Mouse (Mus musculus): ENCODE measurements around the gene Fancg.

The Fancg gene

DNA sequence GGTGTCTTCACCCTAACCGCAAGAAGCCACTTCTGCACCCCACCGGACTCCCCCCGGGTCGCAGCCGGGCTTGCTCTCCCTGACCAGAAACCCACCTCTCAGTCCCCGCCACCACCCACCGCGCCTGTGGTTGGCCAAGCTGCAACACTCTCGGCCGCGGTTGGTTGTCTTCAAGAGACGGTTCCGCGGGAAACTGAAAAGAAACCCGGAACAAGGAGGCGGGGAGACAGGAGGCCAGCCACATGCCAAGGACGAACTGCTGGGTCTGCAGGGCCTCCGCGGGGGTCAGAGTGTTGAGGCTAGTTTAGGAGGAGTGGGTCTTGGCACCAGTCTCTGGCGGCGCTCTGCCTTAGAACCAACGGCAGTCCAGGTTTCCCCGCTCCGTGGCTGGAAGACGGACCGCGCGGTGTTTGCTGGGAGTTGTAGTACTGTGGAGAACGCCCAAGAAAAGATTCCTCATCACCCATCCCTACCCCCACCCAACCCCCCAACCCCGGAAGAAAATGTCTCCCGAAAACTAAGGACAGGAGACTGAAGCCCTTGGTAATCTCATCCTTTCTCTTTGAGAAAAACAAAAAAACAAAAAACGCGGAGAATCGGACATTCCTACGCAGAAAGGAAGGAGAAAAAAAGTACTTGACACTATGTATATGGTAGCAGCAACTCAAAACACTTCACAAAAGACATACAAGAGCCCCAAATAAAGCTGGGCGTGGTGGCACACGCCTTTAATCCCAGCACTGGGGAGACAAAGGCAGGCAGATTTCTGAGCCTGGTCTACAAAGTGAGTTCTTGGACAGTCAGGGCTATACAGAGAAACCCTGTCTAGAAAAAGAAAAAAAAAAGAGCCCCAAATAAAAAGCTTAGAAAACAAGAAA, at the start of gene Fancg:
Gene Fancg (minus strand): TSS at position 346 of the 878 bp plus-strand sequence.
- DNase-seq = peak; percentile 86 to 89

DNA sequence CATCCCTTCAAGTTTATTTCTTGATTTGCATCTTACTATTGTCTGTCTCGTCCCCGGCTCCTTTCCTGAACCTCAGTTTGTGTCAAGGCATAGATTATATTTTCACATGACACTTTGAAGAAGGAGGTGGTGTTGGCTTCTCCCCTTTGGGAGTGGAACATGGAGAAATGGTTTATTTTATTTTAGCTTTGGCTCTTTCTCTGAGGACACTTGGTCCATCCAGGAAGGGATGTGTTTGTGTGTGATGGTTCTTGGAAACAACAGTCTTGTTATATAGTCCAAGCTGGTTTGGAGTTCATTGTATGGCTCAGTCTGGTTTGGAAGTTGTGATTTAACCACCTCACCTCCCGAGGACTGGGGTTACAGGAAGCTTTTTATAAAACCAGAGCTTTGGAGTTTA, 49.4 kb upstream of the Fancg start:
- no peak for DNase-seq

DNA sequence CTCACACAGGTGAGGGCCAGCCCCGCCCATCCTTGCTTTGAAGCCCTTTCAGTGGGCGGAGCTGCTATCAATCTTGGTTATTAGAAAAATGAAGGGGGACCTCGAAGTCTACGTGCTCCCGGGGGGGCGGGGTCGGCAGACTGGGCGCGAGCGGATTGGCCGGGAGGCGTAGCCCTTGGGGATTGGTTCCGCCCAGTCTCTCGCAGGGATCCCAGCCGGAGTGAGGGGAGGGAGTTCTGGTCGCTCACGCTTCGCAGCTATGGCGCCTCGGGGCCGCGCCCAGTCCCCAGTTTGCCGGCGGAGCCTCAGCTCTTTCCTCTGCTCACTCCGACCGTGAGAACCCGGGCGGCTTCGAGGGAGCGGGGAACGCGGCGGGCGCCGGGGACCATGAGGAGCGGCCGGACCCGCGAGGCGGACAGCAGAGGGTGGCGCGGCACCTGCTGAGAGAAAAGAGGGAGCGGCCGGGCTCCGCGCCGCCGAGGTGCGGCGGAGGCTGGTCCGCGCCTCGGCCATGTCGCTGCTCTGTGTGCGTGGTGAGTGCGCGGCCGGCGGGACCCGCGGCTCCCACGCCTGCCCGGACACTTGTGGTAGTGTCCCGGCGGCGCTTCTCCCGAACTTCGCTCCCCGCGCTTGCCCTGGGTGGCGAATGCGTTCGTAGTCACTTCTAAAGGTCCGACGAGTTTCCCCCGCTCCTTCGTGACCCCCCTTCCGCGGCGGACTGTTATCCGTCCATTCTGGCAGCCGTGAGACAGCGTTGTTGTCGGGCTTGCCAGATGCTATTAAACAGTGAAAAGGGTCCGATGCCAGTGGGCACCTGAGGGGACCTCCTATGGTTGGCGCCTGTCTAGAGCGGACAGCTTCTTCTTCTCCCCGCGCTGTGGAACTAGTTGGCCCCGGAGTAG, 48.7 kb upstream of the Fancg start, which contains the start of gene Unc13b:
Gene Unc13b (plus strand): TSS at position 201 of the 902 bp plus-strand sequence.
- peak; percentile 98 for DNase-seq

DNA sequence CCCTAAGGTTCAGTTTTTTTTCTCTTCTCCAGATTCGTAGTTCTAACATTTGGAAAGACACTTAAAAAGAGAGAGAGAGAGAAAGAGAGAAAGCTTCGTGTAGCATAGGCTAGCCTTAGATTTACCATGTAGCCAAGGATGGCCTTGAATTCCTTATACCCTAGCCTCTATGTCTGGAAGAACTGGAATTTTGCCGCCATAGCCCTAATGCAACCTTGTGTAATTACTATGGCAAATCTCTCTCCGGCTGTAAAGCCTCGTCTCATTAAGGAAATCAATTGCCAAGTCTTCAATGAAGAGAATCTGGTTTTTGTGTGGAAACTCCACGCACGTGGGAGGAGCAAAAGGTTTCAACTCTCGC, 48.1 kb upstream of the Fancg start:
- DNase-seq = no peak

DNA sequence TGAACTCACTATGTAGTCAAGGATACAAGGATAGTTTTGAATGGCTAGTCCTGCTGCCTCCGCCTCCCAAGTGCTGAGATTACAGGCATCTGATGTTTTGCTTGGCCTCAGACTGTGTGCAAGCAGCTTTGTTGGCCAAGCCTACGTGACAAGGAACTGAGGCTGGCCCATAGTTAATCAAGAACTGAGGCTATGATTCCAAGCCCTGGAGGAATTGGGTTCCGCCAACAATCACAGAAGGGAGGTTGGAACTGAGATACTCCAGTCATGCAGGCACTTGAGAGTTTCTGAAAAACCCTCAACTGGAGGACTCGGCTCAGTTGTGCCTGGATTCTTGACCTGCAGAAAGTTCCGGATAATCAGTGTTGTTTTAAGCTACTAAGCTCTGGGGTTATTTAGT, 47.3 kb upstream of the Fancg start:
- no peak for DNase-seq

DNA sequence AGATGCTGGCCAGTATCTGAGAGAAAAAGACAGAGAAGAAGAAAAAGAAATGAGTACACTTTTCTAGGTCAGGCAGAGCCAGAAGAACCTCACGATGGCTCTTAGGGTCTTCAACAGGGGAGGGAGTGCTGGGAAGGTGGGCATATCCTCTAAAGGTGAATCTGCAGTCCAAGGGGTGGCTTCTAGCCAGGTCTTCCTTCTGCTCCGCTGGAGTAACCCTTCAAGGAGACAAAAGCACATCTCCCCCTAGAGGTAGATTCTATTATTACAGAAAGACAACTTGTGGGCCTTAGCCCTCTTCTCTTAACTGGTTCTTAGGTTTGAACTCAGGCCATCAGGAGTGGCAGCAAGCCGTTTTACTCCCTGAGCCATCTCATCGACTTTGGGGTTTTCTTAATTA, 42.3 kb upstream of the Fancg start:
- peak; percentile 82 to 89 for DNase-seq

DNA sequence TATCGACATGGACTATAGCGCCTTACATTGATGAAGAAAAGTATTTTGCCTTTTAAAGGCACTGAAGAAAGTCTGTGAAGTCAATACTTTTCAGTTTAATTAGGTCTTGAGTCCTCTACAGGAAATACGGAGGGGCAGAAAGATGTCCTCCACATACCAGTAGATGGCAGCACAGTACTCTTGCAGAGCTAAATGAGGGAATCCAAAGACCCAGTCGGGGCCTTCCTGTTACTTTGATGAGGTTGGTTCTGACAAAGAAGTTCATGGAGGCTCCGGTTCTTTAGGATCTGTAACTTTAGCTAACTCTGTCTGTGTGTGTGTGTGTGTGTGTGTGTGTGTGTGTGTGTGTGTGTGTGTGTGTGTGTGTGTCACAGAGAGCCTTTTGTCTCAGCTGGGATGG, 36.9 kb upstream of the Fancg start:
- peak; percentile 84 to 85 for DNase-seq

DNA sequence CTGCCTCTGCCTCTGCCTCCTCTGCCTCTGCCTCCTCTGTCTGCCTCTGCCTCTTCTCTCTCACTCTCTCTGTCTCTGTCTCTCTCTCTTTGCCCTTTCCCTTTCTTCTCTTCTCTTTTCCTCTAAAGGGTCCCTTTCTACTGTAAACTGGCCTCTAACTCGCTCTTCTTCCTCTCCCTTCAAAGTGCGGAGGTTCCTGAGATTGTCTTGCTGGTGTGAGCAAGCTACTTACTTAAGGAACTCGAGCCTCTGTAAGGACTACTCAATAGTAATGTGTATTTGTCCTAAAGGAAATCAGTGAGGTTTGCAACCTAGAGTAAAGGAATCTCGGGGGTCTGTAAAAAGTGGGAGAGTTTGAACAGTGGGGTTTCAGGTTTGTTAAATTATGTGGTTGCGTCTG, 36.3 kb upstream of the Fancg start:
- DNase-seq = no peak

DNA sequence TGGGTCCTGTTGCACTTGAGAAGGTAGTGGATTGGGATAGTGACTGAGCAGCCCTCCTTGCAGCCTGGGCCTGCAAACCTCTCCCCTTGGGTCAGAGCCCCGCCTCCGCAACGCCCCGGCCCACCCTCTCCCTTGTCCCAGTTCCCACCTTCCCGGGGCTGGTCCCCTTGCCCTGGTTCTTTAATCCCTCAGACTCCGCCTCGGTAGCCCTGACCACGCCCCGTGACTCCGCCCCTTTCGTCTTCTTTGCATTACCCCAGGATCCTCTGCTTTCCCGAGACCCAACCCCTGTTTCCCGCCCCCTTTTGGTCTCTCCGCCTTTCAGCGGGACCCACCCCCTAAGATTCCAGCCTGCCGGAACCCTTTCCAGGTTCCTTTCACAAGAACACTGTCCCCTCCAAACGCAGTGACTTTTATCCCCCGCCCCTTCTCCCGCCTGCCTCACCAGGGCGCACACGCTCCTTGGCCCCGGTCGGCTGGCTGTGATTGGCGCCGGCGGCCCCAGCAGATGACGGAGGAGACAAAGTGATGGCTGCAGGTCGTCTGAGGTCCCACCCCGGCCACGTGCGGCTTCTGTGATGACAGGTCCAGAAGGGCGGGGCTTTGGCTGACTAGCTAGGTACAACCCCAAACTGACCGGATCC, 35.5 kb upstream of the Fancg start, which contains the start of gene Fam214b:
Gene Fam214b (minus strand): TSS at position 562 of the 644 bp plus-strand sequence.
- DNase-seq = peak; percentile 96 to 98

DNA sequence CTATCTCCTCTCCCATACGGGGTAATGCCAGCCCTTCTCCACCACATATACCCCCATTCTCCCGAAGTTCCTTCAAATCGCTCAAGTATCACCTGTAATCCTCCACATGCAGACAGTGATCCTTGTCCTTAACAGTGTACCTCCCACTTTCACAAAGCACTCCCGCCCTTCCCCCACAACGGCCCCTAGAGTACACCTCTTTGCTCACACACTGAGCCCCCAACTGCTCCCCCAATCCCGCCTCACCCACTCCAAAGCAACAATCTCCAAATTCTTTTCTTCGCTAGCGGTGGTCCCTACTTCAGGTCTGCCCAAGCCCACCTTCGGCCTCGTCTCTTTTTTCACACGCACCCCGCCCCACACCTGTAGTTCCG, 35.0 kb upstream of the Fancg start:
- peak in 1 of 2 experiments; percentile 68 for DNase-seq

DNA sequence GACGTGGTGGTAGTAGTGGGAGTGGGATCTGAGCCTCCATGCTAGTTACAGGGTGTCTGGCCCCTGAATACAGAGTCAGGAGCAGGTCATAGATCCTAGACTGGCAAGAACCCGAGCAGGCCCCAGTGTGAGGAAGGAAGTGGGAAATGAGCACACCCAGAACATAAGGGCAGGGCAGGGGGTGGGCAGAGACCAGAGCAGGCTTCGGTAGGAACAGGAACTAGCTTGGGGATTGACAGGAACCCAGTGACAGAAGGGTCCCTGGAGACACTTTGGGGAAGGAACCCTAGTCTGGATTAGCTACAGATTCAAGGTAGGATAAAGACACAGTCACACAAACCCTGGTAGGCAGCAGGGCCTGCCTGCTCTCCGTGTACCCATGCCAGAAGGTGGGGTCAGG, 34.4 kb upstream of the Fancg start:
- DNase-seq = peak in 1 of 2 experiments; percentile 22

DNA sequence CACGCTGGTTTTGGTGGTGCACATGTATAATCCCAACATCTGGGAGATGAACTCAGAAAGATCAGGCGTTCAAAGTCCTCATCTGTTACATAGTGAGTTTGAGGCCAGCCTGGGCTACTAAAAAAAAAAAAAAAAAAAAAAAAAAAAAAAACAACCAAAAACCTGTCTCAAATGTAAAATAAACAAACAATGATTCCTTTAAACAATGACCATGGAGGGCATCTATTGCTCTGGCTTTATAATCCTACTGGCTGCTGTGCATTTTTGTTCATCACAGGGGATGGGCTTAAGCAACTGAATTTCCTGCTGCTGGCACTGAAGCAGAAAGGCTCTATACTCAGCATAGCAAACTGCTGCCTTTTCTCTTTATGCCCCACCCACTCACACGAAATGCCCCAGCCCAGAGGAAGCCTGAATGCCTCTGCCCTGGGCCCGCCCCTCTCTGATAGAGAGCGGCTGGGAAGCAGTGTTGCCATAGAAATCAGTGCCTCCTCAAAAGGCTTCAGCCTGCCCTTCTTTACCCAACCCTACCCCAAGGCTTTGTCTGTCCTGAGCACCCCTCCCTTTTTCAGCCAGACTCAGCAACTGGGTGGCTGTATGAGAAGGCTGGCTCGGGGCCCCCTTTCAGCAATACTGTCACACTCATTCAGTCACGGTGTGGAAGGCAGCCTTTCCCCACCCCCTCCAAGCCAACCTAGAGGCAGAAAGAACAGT, 33.5 kb upstream of the Fancg start:
- DNase-seq = peak in 1 of 2 experiments; percentile 47

DNA sequence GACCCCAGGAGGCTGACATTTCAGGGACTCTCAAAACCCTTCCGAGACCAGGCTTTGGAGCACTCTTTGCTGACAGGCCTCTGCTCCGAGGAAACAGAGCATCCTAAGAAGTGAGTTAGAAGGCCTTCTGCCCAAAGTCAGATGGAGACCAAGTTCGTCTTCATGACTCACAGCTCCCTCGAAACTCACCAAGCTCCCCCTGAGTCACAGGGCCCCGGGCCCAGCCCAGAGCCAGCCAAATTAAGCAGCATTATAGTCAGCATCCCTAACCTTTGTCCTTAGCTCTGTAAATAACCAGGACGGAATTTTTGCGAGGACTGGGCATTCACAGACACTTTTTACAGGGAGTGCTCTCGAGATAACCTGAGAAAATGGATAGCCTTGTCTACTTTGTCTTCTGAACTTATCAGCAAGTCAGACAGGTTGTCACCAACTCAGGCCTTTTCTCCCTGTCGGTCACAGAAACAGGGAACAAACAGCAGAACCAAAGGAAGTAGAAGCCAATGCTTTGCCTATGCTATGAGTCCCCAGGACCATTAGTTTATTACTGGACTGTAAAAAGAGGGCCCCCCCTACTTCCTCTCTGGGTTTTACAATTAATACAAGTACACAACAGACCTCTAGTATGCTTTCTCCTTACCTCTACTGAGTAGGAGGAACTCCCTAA, 30.7 kb upstream of the Fancg start:
- DNase-seq = no peak

DNA sequence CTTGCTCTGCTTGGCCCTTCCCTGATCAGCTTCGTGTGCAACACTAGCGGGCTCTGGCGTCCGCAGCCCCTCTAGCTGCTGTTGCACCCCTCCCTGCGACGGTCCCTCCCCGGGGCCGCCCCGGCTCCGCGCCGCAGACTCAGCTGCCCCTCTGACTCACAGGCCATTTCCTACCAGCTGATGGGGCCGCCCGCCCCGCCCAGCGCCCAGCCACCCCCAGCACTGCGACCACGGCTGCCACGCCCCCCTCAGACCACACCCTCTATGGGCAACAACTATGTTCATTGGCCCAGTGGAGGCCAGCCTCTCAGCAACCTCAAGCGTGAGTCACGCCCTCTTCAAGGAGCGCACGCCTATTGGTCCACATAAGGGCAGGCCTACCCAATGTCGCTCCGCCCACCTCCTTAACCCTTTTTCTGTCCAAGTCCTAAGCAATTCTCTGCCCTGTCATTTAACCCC, 29.8 kb upstream of the Fancg start:
- peak; percentile 94 to 96 for DNase-seq

DNA sequence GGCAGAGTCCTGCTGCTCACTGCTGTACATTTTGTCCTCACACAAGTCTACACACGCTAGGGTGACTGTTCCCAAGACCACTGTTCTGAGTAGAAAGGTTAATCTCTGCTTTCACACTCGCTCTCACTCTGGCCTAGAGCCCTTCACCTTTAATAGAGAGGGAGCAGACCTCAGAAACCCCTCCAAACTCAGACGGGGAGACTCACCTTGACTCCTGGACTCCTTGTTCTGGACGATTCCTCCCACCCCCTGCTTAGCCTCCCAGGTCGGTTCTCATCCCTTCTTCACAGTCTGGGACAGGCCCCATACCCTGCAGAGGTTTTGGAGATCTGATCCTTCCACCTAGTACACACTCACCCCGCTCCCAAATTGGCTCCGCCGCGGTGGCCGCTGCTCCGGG, 29.3 kb upstream of the Fancg start:
- DNase-seq = no peak

DNA sequence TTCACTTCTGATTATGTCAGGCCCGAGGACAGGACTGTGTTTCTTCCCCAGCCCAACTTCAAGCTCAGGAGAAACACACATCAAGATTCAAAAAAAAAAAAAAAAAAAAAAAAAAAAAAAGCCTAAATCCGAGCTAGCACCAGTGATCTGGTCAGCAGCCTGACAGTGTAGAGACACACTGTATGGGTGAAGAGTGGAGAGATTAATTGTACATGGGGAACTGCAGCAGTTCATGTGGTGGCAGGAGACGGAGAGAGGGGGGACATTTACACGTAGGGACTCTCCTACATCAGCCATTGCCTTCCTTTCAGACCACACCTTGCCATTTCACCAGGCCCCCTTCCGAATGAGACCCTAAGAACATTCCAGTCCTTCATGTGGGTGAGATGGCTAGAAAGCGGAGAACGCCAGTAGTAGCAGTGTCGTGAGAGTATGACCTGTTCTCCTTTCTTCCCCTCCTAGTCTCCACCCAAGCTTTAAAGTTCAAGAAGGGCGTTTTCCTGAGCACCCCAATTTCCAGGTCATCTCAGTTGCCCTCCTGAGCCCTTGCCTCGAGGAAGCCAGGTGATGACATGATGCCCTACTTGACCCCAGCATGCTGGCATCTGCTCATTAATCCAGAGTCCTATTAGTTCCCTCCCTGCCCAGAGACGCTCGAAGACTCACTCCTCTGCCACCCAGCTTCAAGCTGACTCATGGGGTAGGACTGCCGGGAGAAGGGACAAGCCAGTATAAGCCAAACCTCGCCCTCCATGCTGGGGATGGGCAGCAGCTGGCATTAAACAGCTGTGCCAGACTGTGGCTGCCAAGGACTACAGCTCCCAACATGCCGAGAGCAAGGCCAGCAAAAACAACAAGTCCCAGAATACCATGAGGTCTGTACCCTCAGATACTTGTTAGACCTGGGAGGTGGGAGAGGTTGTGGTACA, 28.5 kb upstream of the Fancg start:
- peak; percentile 50 to 62 for DNase-seq

DNA sequence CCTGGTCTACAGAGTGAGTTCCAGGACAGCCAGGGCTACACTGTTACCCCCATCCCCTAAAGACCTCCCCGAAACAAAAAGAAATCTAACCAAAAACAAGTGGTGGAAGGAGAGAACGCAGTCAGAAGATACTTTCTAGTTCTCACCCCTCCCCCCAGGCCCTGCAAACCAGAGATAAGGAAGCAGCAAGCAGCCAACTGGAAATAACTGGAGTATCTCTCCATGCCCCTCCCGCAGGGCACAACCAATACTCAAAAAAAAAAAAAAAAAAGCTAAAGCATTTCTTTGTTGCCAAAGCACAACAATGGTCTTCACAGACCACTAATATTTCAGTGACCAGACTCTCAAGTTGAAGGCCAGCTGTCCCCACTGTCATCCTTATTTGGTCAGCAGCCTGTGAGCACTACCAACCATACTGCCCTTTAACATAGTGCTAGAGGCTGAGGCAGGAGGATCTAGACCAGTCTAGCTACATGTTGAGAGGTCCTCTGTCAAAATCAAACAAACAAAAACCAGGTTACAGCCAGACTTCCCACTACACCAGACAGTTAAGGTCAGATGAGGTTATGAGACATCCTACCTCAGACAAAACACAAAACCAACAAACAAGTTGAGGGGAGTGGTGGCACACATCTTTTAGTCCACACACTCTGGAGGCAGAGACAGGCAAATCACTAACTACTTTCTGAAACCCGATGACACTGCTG, 27.7 kb upstream of the Fancg start:
- DNase-seq = peak in 1 of 2 experiments; percentile 25

DNA sequence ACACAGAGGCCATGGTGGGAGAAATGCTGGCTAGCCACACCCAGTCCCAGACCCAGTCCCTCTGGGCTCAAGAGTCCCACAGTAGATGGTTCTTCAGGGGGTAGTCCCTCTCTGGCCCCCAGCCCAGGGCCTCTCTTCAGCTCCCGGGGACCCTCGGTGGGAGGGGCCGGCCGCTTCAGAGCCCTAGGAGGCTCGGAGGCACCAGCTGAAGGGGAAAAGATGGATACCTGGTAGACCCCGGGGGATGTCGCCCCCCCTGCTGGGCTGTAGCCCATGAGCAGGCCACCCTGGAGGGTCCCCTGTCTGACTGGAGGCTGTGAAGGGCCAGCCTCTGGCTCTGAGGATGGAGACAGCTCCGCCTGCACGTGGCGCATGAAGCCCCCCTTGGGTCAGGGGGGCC, 26.1 kb upstream of the Fancg start:
- DNase-seq = peak in 1 of 2 experiments; percentile 36

DNA sequence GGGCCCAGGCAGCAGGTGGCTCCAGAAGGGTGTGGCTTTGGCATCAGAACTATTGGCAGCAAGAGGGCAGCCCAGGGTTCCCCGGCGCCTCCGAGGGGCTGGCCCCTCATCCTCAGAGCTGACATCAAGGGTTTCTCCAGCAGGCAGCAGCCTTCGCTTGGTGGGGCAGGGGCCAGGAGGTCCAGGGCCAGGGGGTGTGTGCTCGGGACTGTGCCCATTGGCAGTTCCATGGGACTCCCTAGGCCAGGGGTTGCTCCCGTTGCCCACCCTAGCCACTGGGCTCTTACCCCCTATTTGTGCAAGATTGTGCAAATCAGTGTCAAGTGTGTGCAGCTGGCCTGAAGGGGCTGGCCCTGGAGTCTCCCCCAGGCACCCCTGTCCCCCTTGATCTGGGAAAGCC, 25.5 kb upstream of the Fancg start:
- DNase-seq = no peak

DNA sequence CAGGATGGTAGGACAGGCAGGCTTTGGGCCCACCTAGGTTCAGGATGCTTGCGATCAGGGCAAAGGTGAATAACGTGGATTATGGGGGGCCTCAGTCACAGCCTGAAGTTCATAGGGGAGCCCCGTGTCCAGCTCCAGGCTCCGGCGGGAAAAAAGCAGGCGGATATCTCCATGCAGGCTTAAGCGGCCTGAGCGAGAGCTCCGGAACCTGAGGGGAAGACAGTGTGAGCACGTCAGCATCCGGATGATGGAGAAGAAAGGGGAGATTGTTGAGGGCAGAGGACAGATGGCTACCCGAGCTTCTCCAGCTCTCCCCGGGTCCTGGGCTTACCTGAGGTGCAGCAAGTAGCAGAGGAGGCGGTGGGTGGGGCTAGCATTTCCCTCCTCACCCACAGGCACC, 23.2 kb upstream of the Fancg start:
- DNase-seq = peak in 1 of 2 experiments; percentile 12
